Mouse (Mus musculus): ENCODE measurements at regions not wholly inside any gene's neighbourhood (a gene's known extent, or its start where the extent isn't known, plus 50 kb on each side); places are given as distances from the start of the nearest gene placed in this dataset.
A peak's percentile ranks its signal among the peaks of the same experiment; 100 is the strongest.

DNA sequence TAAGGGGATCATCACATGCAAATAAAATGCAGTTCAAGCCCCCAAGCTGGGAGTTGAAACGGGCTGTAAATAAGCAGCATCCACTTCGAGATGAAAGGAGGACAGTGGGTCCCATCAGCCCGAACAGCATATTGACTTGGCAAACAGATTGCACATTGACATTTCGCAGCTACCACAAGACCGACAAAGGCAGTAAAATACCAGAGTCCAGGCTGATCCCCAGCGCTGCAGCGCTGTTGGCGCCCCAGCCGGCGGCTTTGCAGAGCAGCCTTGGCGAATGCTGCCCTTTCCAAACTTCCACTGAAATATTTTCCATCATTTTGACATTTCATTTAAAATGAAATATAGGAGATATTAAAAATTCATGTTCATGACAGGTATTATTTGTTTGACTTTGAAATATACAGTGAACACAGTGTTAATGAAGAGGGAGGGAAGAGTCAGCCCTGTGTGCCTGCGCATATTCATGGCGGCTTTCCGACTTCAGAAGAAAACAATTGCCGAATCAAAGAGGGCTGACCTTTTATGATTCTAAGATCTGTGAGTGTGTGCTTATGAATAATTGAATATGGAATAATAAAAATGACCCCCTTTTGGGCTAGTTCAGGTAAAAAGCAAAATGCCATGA lies 98.4 kb downstream of the Sqor start:
- no peak for DNase-seq (ENCODE audit: low read depth, low spot score)

GRCm38 (mm10) chr2:122863971-122864348 lies 98.9 kb downstream of the Sqor start:
- DNase-seq (ENCODE audit: low read depth, low spot score) = no peak

DNA sequence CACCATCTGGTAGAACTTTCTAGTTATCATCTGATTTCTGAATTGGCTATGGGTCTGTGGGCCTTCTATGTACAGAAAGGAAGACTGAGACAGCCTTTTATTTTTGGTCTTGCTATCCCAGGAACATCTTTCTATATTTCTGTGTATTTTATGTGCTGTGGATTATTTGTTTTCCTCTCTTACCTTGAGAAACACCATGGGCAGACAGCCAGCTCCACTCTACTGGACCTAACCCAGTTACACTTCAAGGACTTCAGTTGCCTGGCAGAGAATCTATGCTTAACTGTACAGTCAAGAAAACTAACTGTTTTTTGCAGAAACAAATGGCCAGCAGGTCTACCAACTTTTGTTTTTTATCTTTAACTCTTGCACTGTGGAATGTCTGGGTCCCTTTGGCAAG lies 122.1 kb downstream of the Sqor start:
- no peak for DNase-seq (ENCODE audit: low read depth, low spot score)

DNA sequence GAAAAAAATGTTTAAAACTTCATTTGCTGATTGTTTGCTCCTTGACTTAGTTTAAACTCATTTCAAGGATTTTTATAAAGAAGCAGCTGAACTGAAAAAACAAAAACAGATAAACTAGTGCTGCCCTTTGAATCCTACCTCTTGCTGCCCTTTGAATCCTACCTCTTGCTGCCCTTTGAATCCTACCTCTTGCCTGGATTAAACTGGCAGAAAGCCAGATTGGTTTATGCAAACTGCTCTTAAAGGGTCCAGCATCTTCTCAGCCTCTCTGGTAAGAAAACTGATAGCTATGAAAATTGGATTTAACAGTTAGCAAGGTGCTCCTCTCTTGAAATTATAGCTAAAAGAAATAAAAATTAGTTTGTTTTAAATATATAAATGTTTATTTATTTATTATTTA lies 122.5 kb downstream of the Sqor start:
- DNase-seq (ENCODE audit: low read depth, low spot score) = no peak

DNA sequence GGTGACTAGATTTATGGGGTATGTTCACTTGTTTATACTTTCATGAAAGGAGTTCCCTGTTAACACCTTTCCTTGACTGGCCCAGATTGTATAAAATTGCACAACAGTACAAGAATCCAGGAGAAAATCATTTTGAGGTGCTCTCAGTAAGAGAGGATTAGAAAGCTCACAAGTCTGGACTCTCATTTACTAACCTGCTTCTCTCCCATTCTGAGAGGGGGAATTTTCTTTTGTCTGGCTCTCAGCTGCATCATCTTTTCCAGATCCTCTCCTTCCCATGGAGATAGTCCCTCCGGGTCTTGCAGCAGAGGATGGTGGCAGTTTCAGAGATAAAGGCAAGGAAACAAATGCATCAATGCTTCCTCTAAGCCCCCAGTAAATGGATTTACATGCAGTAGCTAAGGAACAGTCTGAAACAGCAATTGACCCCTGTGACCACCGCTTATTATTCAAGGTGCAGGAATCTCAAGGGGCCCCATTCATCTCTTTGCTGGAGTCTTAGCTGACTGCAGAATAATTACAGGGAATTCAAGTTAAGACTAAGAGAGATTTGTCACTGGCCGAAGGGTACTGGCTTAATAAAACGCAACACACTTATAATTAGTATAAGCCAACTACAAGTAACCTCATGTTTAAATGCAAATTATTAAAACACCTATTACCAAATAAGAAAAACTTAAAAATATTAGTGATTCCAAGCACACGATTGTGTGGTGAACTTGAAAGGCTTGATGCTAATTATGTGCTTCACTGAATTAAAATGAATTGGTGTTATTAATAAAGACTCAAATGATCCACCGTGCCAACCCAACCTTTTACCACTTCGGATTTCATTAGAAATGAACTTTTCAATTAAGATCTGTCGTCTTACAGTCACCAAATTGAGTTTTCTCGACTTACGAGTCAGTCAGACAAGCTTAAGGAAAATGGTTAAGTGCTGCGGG lies 140.4 kb downstream of the Sqor start:
- DNase-seq (ENCODE audit: low read depth, low spot score) = no peak

DNA sequence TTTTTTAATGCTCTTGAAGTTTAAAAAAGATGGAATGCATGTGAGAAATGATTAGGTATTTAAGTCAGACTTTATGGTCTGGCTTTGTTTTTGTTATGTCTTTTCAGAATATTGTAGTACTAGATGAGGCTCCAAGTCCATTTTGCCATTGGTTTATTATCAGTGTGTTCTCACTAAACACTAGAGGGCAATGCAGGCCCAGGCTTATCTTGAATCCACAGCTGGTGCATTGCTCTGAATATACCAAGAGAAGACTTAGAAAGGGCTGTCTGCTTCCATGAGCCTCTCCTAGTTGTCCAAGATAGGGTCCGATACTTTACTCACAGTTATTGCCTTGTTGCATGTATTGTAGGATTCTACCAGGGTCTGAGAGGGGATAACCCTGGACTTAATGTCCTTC lies 151.7 kb downstream of the Sqor start:
- no peak for DNase-seq (ENCODE audit: low read depth, low spot score)

DNA sequence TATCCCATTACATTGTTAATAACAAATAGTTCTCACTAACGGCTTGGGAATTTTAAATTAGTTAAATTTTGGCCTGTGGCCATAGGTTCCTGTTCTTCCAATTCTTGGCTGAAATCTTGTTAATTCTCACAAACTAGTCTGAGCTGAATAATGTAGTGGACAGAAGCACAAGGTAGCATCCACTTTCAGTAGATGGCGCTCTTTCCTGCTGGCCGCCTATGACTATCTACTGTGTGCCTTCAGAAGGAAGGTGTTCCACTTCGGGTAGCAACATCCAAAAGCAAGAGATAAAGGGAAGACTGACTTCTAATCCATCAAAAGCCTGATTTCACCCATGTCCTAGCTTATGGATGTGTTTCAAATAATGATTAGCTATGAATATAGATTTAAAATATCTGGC lies 172.9 kb downstream of the Sqor start:
- peak; percentile 2 for DNase-seq (ENCODE audit: low read depth, low spot score)

GRCm38 (mm10) chr2:122944841-122945240 lies 179.8 kb downstream of the Sqor start:
- no peak for DNase-seq (ENCODE audit: low read depth, low spot score)

DNA sequence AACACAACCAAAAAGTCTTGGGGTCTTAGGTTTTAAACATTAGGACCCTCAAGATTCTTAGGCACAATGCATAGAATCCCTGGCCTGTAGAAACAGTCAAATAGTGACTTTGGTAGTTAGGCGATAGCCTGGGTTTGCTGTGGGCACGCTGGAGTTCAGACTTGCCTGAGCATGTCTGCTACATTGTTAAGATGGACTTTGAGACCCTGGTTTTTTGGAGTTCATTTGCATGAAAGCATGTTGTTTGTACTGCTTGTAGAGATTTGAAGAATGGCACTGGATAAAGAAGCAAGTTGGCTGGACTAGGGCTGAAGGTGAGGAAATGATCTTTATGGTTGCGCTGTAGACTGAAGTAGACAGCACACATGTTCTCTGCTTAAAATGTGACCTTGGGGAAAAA lies 180.9 kb downstream of the Sqor start:
- no peak for DNase-seq (ENCODE audit: low read depth, low spot score)

DNA sequence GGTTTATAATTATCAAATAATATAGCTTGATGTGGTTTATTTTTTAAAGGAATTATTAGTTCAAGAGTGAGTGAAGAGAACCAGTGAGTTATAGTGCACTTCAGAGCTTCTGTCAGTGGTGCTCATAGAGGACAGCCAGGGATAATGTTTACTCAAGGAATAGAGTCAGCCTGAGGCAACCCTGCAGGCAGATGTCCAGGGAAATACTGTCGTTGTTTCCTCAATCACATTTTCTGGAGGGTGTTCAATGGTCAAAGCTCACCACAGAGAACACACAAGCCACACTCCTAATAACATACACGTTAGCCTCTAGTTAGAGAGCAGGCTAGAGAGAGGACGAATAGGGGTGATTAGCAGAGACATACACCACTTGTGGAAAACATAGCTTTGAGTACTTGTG lies 184.0 kb downstream of the Sqor start:
- no peak for DNase-seq (ENCODE audit: low read depth, low spot score)

DNA sequence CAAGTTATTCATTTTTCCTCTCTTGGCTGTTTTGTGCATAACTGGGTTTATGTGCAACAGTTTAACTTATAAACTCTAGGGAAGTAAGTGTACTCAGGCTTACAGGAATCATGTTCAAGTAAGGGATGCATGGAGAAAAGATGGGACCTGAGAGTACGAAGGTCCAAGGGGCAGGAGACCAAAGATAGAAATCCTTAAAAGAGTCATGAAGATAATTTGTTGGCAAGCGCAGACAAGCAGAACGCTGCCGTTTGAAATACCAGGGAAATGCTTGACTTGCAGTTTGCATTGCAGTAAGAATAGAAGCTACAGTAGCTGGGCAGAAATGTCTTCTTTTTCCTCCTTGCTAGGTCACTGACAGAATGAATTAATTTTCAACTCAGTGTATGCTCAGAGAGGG lies 196.7 kb downstream of the Sqor start:
- DNase-seq (ENCODE audit: low read depth, low spot score) = no peak

GRCm38 (mm10) chr2:122968809-122969628 lies 204.0 kb downstream of the Sqor start:
- DNase-seq (ENCODE audit: low read depth, low spot score) = no peak
